Mouse (Mus musculus): ENCODE results near the gene Tmem53. TPM values are rescaled to one million over a fixed set of nuclear protein-coding genes. Genes with fewer than 3 reads are reported as not detected.

The Tmem53 gene
- polyA plus RNA-seq, 1 experiment from 2014 or later, result 34.5 TPM

Other genes with a start within 250 kb of the Tmem53 start
- gene Eif2b3, start 232.5 kb upstream of the Tmem53 start, polyA plus RNA-seq (2015; fragmentation: Nextera tagmentation; extraction: Ambion mirVana), result 19.8 and 24.6 TPM in 2 replicates
- 1.6 and 3.1 TPM in 2 replicates for gene Ptch2, start 155.9 kb upstream of the Tmem53 start, polyA plus RNA-seq (2015; fragmentation: Nextera tagmentation; extraction: Ambion mirVana)
- gene Btbd19, start 126.2 kb upstream of the Tmem53 start, polyA plus RNA-seq (2015; fragmentation: Nextera tagmentation; extraction: Ambion mirVana), result 2.3 and 4.5 TPM in 2 replicates
- 0.24 TPM in 1 of 2 replicates, not detected in the other for gene Tctex1d4, start 125.2 kb upstream of the Tmem53 start, polyA plus RNA-seq (2015; fragmentation: Nextera tagmentation; extraction: Ambion mirVana)
- gene Plk3, start 118.0 kb upstream of the Tmem53 start, polyA plus RNA-seq (2015; fragmentation: Nextera tagmentation; extraction: Ambion mirVana), result 1.8 and 2.5 TPM in 2 replicates
- 538 and 545 TPM in 2 replicates for gene Rps8, start 95.7 kb upstream of the Tmem53 start, polyA plus RNA-seq (2015; fragmentation: Nextera tagmentation; extraction: Ambion mirVana)
- 36.4 and 39.7 TPM in 2 replicates for gene Kif2c, start 69.3 kb upstream of the Tmem53 start, polyA plus RNA-seq (2015; fragmentation: Nextera tagmentation; extraction: Ambion mirVana)
- 0.64 and 0.86 TPM in 2 replicates for gene Armh1, start 174 bp downstream of the Tmem53 start, polyA plus RNA-seq (2015; fragmentation: Nextera tagmentation; extraction: Ambion mirVana)
- gene Rnf220, start 245.1 kb downstream of the Tmem53 start, polyA plus RNA-seq (2015; fragmentation: Nextera tagmentation; extraction: Ambion mirVana), result 34.1 and 51.6 TPM in 2 replicates

Data from heart, embryonic 15.5 days (tissue).